Mouse (Mus musculus) skeletal muscle tissue, postnatal 0 days (tissue): ENCODE measurements around the gene Olfr740. TPM values are rescaled to one million over a fixed set of nuclear protein-coding genes. Genes with fewer than 3 reads are reported as not detected.

Experiments
- polyA plus RNA-seq: library from polyadenylated mRNA; unstranded; fragments of >200 nt; fragmentation: Nextera tagmentation; extraction: Ambion mirVana; gene quantifications from 2 replicates; pipeline ENCODE4 v1.2.1, GENCODE M21; 2015

Olfr740 gene
- not detected in 2 replicates for polyA plus RNA-seq

DNA sequence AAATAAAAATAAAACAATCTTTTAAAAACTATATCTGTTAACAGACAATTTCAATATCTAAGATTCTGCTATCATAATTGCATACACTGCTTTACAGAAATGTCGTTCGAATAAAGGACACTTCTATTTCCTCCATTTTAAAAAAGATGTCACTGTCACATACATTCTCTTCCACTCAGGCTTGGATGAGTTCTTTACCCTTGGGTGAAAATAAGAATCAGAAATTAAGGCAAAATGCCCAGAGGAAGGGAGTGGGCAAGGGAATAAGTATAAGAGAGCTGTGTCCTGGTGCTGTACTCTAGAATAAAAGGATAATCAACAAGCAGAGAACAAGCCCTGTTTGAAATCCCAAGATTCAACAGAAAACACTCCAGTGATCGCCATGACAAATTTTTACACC lies at the start of gene Olfr740:
Olfr740 (plus strand) TSS at position 301 of the 400 bp plus-strand sequence.

DNA sequence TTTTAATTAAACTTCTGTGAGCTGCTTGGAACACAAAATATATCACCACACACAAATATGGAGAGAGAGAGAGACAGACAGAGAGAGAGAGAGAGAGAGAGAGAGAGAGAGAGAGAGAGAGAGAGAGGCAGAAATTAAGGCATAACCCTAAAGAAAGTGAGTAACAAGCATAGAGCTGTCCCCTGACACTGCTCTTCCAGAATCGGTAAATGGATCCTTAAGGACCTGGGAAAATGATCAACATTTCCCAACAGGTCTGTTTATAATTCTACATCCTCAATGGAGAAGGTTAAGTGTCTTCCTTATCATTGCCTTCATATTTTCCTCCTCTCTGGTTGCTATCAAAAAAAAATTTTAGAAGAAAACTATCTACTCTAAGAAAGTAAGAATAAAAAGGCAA lies 38.1 kb upstream of the Olfr740 start, which contains the start of gene Olfr738:
Olfr738 (plus strand) TSS at position 301 of the 400 bp plus-strand sequence.

GRCm38 (mm10) chr14:50418326-50418725 lies 27.0 kb upstream of the Olfr740 start, which contains the start of gene Olfr739:
Olfr739 (plus strand) TSS chr14:50418626.

DNA sequence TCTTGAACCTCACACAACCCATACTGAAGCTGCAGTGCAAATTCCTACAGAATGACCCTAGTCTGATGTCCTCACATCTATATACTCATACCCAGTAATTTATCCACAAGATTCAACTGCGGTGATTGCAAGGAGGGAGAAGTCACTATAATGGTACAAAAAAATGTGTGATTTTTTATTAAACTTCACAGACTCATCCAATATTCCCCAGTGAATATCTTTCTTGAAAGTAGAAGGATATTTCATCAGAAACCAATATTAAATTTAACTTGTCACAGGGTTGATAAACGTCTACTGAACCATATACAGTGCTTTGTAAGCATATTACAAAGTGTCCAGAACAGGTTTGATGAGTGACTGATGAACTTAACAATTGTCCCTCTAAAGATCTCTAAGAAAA lies 27.1 kb downstream of the Olfr740 start, which contains the start of gene Olfr741:
Olfr741 (plus strand) TSS at position 301 of the 400 bp plus-strand sequence.

GRCm38 (mm10) chr14:50503300-50503699 lies 58.0 kb downstream of the Olfr740 start, which contains the start of gene Olfr742:
Olfr742 (plus strand) TSS chr14:50503600.

Other genes with a start within 250 kb of the Olfr740 start
- not detected in 2 replicates for gene Olfr731, start 203.7 kb upstream of the Olfr740 start, polyA plus RNA-seq
- gene Olfr732, start 161.3 kb upstream of the Olfr740 start, polyA plus RNA-seq: not detected in 2 replicates
- gene Olfr733, start 144.0 kb upstream of the Olfr740 start, polyA plus RNA-seq: not detected in 2 replicates
- gene Olfr734, start 118.8 kb upstream of the Olfr740 start, polyA plus RNA-seq: not detected in 2 replicates
- not detected in 2 replicates for gene Olfr735, start 96.7 kb upstream of the Olfr740 start, polyA plus RNA-seq
- gene Tlr11, start 87.6 kb upstream of the Olfr740 start, polyA plus RNA-seq: not detected in 2 replicates
- gene Olfr736, start 64.4 kb upstream of the Olfr740 start, polyA plus RNA-seq: not detected in 2 replicates
- not detected in 2 replicates for gene Olfr738, start 38.0 kb upstream of the Olfr740 start, polyA plus RNA-seq
- not detected in 2 replicates for gene Olfr739, start 26.9 kb upstream of the Olfr740 start, polyA plus RNA-seq
- not detected in 2 replicates for gene Olfr741, start 27.2 kb downstream of the Olfr740 start, polyA plus RNA-seq
- not detected in 2 replicates for gene Olfr742, start 58.1 kb downstream of the Olfr740 start, polyA plus RNA-seq
- not detected in 2 replicates for gene Olfr743, start 76.3 kb downstream of the Olfr740 start, polyA plus RNA-seq
- gene Olfr744, start 169.3 kb downstream of the Olfr740 start, polyA plus RNA-seq: not detected in 2 replicates
- gene Olfr745, start 193.8 kb downstream of the Olfr740 start, polyA plus RNA-seq: not detected in 2 replicates
- not detected in 2 replicates for gene Olfr746, start 201.5 kb downstream of the Olfr740 start, polyA plus RNA-seq
- not detected in 2 replicates for gene Olfr747, start 247.7 kb downstream of the Olfr740 start, polyA plus RNA-seq